Comparison of ENCODE assay signal across 8 mouse cellular contexts in the genomic region with DNA sequence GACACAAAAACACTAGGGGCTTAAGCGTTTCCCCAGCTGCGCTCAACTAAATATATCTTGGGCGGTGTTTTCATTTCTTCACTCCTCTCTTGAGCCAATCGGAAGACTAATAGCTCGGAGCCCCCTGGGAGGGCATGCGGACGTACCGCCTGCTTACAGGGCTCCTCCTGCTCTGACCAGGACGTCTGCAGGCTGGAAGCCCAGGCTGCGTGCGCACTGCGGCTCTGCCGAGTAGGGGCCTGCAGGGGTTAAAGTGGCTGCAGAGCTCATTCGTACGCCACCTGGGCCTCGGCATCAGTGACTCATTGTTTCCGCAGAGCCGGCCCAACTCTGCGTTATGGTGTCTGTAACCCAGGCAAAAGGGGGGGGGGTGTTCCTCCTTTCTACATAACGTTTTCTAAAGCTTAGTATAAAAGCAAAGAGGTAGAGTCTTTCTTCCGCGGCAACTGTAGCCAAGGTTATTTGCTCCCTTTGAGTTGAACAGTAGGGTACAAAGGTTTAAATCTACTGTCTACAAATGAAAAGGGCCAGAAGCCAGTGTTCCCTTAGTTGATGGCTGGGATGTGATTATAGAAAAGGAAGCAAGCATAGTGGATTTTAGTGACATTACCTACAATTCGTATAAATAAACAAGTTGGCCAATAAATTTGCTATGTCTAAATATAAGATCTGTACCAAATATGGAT. TPM values are rescaled to one million over a fixed set of nuclear protein-coding genes. Genes with fewer than 3 reads are reported as not detected.
DNase-seq lines count a peak whose midpoint lies in the region; ATAC-seq lines count a peak whose summit lies in the region.

No protein-coding gene starts in this region.

- no peaks in the 10 kb centered on the region for H3K27me3 ChIP-seq in hindbrain, embryonic 12.5 days

- peak overlapping the region; percentile 53 for H3K4me2 ChIP-seq in hindbrain, embryonic 12.5 days (replicated peaks)

- 4% methylated on average over 23 of the region's 23 CpGs for WGBS in hindbrain, embryonic 12.5 days

- no peaks in the 10 kb centered on the region for H3K9me3 ChIP-seq in hindbrain, embryonic 12.5 days (replicated peaks)

- H3K4me3 ChIP-seq in hindbrain, embryonic 12.5 days = peak overlapping the region; percentile 27

- H3K9ac ChIP-seq in hindbrain, embryonic 12.5 days = peak overlapping the region; percentile 39

- H3K4me1 ChIP-seq in hindbrain, embryonic 12.5 days = peaks cover 42% of the 10 kb centered on the region

- peak; percentile 97 for DNase-seq in Muller cell, postnatal 12 days (ENCODE audit: inconsistent ontology term)
- DNase-seq in cerebellum, postnatal 10 days = peak; percentile 90 to 93
- peak; percentile 88 to 90 for DNase-seq in frontal cortex, postnatal 10 days (ENCODE audit: low spot score in 2 of 2)
- peak; percentile 69 for DNase-seq in left cerebral cortex, adult 11 months (ENCODE audit: low spot score)
- DNase-seq in lung, postnatal 36 days = peak; percentile 95
- peak; percentile 98 for DNase-seq in retina, postnatal 1 day
- peak; percentile 90 for DNase-seq in thymus, postnatal 4 days

- ATAC-seq in hindbrain, embryonic 12.5 days (ENCODE audit: low FRiP score) = peak; percentile 98

- no peaks in the 10 kb centered on the region for H3K36me3 ChIP-seq in hindbrain, embryonic 12.5 days

- H3K27ac ChIP-seq in hindbrain, embryonic 12.5 days = peak overlapping the region; percentile 92

RNA-seq across cellular contexts. Expression of gene Chd2, which starts 53.7 kb away (rescaled TPM):
- polyA plus RNA-seq in hindbrain, embryonic 12.5 days (2016; fragmentation: Nextera tagmentation; extraction: Ambion mirVana) = 63.6 and 67.9 TPM in 2 replicates

Comparison
In these comparisons a context has a peak if more than half of its experiments do, and no peak if none do; other contexts are left out.
1. Peak in every context shown above with its lines: DNase-seq, ATAC-seq, H3K4me3 ChIP-seq and H3K27ac ChIP-seq.